Mouse (Mus musculus): ENCODE results near the gene Wdr17.
"Not testable (repeated sequence)": the region's sequence is repeated elsewhere in the genome, so short reads cannot be mapped to it uniquely, and the experiment has no call there.

The Wdr17 gene

GRCm38 (mm10) chr8:54791858-54792698 is 94.9 kb downstream of the Wdr17 start:
- DNase-seq: no peak

- peak; percentile 93 for DNase-seq
Measured at GRCm38 (mm10) chr8:54780134-54780942, 106.6 kb downstream of the Wdr17 start.

- peak; percentile 62 to 86 for DNase-seq
Measured at GRCm38 (mm10) chr8:54779317-54780133, 107.5 kb downstream of the Wdr17 start.

- DNase-seq: no peak
Measured at GRCm38 (mm10) chr8:54777012-54777411, 110.0 kb downstream of the Wdr17 start.

- no peak for DNase-seq
Measured at GRCm38 (mm10) chr8:54776241-54776640, 110.7 kb downstream of the Wdr17 start.

- no peak for DNase-seq
Measured at GRCm38 (mm10) chr8:54757646-54758045, 129.3 kb downstream of the Wdr17 start.

- DNase-seq: no peak
Measured at GRCm38 (mm10) chr8:54736660-54737312, 150.2 kb downstream of the Wdr17 start.

- DNase-seq: no peak
Measured at GRCm38 (mm10) chr8:54724668-54725035, 162.3 kb downstream of the Wdr17 start.

GRCm38 (mm10) chr8:54723976-54724667 is 162.9 kb downstream of the Wdr17 start:
- DNase-seq: peak; percentile 89 to 94

- DNase-seq: no peak
Measured at GRCm38 (mm10) chr8:54718515-54718914, 168.5 kb downstream of the Wdr17 start.

GRCm38 (mm10) chr8:54705743-54706142 is 181.2 kb downstream of the Wdr17 start:
- DNase-seq: peak in 1 of 2 experiments; percentile 14

- no peak for DNase-seq
Measured at GRCm38 (mm10) chr8:54671806-54672205, 215.2 kb downstream of the Wdr17 start.

GRCm38 (mm10) chr8:54667756-54668155 is 219.2 kb downstream of the Wdr17 start:
- DNase-seq: no peak

- peak; percentile 45 to 70 for DNase-seq
Measured at GRCm38 (mm10) chr8:54660675-54661074, 226.3 kb downstream of the Wdr17 start.

GRCm38 (mm10) chr8:54659703-54660102 is 227.3 kb downstream of the Wdr17 start:
- no peak for DNase-seq

GRCm38 (mm10) chr8:54638634-54639033 is 248.3 kb downstream of the Wdr17 start:
- peak; percentile 4 to 38 for DNase-seq

GRCm38 (mm10) chr8:54616710-54617109 is 270.3 kb downstream of the Wdr17 start:
- DNase-seq: not testable (repeated sequence)

- peak in 1 of 2 experiments; percentile 39 for DNase-seq
Measured at GRCm38 (mm10) chr8:54610238-54610637, 276.7 kb downstream of the Wdr17 start.

GRCm38 (mm10) chr8:54609336-54609735 is 277.6 kb downstream of the Wdr17 start:
- DNase-seq: no peak

GRCm38 (mm10) chr8:54603440-54603839 is 283.5 kb downstream of the Wdr17 start:
- no peak for DNase-seq

- DNase-seq: peak in 1 of 2 experiments; percentile 38
Measured at GRCm38 (mm10) chr8:54600671-54601251, 286.2 kb downstream of the Wdr17 start, which contains the start of gene Spata4. Gene Spata4, plus strand, starts transcription at chr8:54600781.

All from kidney, postnatal 25 days (tissue).